Mouse (Mus musculus): ENCODE results near the gene Cryzl2. TPM values are rescaled to one million over a fixed set of nuclear protein-coding genes. Genes with fewer than 3 reads are reported as not detected.
A peak's percentile ranks its signal among the peaks of the same experiment; 100 is the strongest.

Cryzl2 gene
- polyA plus RNA-seq (2015; fragmentation: Nextera tagmentation; extraction: Ambion mirVana) = 8.5 and 10.3 TPM in 2 replicates

- Histone ChIP-seq H3K4me3 (ENCODE audit: low read depth, low read length) (peak within 1 kb of the TSS; percentile 49), H3K36me3 (ENCODE audit: control insufficient read depth, insufficient read depth) (no peaks in the 10 kb centered on the region), H3K27me3 (ENCODE audit: control insufficient read depth, insufficient read depth, low read depth, low read length) (no peaks in the 10 kb centered on the region), H3K4me1 (ENCODE audit: control insufficient read depth, low read depth, low read length) (no peaks in the 10 kb centered on the region; the same call in none of the 2 replicates), H3K9ac (ENCODE audit: low read depth, low read length) (peak within 1 kb of the TSS; percentile 30; the same call in 1 of the 2 replicates), H3K4me2 (ENCODE audit: low read depth, low read length) (peak within 1 kb of the TSS; percentile 67), H3K9me3 (replicated peaks; ENCODE audit: control insufficient read depth, low read length) (no peaks in the 10 kb centered on the region), H3K27ac (ENCODE audit: low read length) (no peak within 1 kb of the TSS)
- WGBS (ENCODE audit: insufficient replicate concordance) = 13% methylated on average over 26 of the region's 29 CpGs
- ATAC-seq (ENCODE audit: low read depth) = peak; percentile 92
Observed at GRCm38 (mm10) chr1:157458421-157459208, at the start of gene Cryzl2. Cryzl2 (plus strand) TSS chr1:157458577.

- H3K27ac ChIP-seq (ENCODE audit: low read length) = no peak overlapping the region
- 43% methylated on average over 2 of the region's 2 CpGs for WGBS (ENCODE audit: insufficient replicate concordance)
- H3K27me3 ChIP-seq (ENCODE audit: control insufficient read depth, insufficient read depth, low read depth, low read length) = peaks cover 7% of the 10 kb centered on the region
- H3K9me3 ChIP-seq (replicated peaks; ENCODE audit: control insufficient read depth, low read length) = no peaks in the 10 kb centered on the region
- no peak overlapping the region for H3K4me2 ChIP-seq (ENCODE audit: low read depth, low read length)
- no peaks in the 10 kb centered on the region; the same call in 1 of the 2 replicates for H3K4me1 ChIP-seq (ENCODE audit: control insufficient read depth, low read depth, low read length)
- no peak for ATAC-seq (ENCODE audit: low read depth)
- H3K4me3 ChIP-seq (ENCODE audit: low read depth, low read length) = no peak overlapping the region
- H3K36me3 ChIP-seq (ENCODE audit: control insufficient read depth, insufficient read depth) = no peaks in the 10 kb centered on the region
- H3K9ac ChIP-seq (ENCODE audit: low read depth, low read length) = no peak overlapping the region
Observed at GRCm38 (mm10) chr1:157409648-157410047, 48.7 kb upstream of the Cryzl2 start.

- no peaks in the 10 kb centered on the region for H3K9me3 ChIP-seq (replicated peaks; ENCODE audit: control insufficient read depth, low read length)
- no peaks in the 10 kb centered on the region; the same call in 1 of the 2 replicates for H3K4me1 ChIP-seq (ENCODE audit: control insufficient read depth, low read depth, low read length)
- peak overlapping the region; percentile 74 for H3K4me3 ChIP-seq (ENCODE audit: low read depth, low read length)
- peak overlapping the region; percentile 93 for H3K4me2 ChIP-seq (ENCODE audit: low read depth, low read length)
- peaks cover 7% of the 10 kb centered on the region for H3K27me3 ChIP-seq (ENCODE audit: control insufficient read depth, insufficient read depth, low read depth, low read length)
- H3K9ac ChIP-seq (ENCODE audit: low read depth, low read length) = no peak overlapping the region
- H3K27ac ChIP-seq (ENCODE audit: low read length) = no peak overlapping the region
- no peak for ATAC-seq (ENCODE audit: low read depth)
- WGBS (ENCODE audit: insufficient replicate concordance) = 8% methylated on average over 8 of the region's 8 CpGs
- H3K36me3 ChIP-seq (ENCODE audit: control insufficient read depth, insufficient read depth) = no peaks in the 10 kb centered on the region
Observed at GRCm38 (mm10) chr1:157410937-157411336, 47.4 kb upstream of the Cryzl2 start.

DNA sequence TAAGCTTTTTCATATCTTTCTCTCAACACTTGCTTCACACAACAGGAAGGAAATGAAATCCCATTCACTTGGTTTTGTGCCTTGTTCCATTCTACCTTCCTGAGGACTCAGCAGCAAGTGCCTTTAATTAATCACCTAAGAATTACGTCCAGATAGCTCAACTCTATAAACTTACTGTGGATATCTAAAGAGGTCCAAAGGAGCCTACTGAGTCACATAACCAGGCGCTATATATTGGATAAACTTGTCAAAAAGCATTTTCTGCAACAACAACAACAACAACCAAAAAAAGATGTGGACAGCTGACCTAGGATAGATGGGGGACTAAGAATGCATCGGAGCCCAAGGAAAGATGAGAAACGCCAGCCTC is 47.1 kb upstream of the Cryzl2 start:
- no peaks in the 10 kb centered on the region for H3K36me3 ChIP-seq (ENCODE audit: control insufficient read depth, insufficient read depth)
- no peaks in the 10 kb centered on the region for H3K9me3 ChIP-seq (replicated peaks; ENCODE audit: control insufficient read depth, low read length)
- WGBS (ENCODE audit: insufficient replicate concordance) = 3% methylated on average over 4 of the region's 4 CpGs
- no peaks in the 10 kb centered on the region; the same call in 1 of the 2 replicates for H3K4me1 ChIP-seq (ENCODE audit: control insufficient read depth, low read depth, low read length)
- ATAC-seq (ENCODE audit: low read depth) = no peak
- H3K27me3 ChIP-seq (ENCODE audit: control insufficient read depth, insufficient read depth, low read depth, low read length) = peaks cover 7% of the 10 kb centered on the region
- H3K4me2 ChIP-seq (ENCODE audit: low read depth, low read length) = peak overlapping the region; percentile 93
- no peak overlapping the region for H3K27ac ChIP-seq (ENCODE audit: low read length)
- H3K4me3 ChIP-seq (ENCODE audit: low read depth, low read length) = peak overlapping the region; percentile 74
- peak overlapping the region; percentile 69; the same call in 1 of the 2 replicates for H3K9ac ChIP-seq (ENCODE audit: low read depth, low read length)

- Histone ChIP-seq H3K36me3 (ENCODE audit: control insufficient read depth, insufficient read depth) (no peaks in the 10 kb centered on the region), H3K4me1 (ENCODE audit: control insufficient read depth, low read depth, low read length) (no peaks in the 10 kb centered on the region; the same call in 1 of the 2 replicates), H3K9ac (ENCODE audit: low read depth, low read length) (peak overlapping the region; percentile 69), H3K9me3 (replicated peaks; ENCODE audit: control insufficient read depth, low read length) (no peaks in the 10 kb centered on the region), H3K27ac (ENCODE audit: low read length) (no peak overlapping the region; the same call in 1 of the 2 replicates), H3K4me2 (ENCODE audit: low read depth, low read length) (peak overlapping the region; percentile 93), H3K4me3 (ENCODE audit: low read depth, low read length) (peak overlapping the region; percentile 74), H3K27me3 (ENCODE audit: control insufficient read depth, insufficient read depth, low read depth, low read length) (peaks cover 7% of the 10 kb centered on the region)
- peak; percentile 74 for ATAC-seq (ENCODE audit: low read depth)
- under 1% methylated on average over 83 of the region's 85 CpGs for WGBS (ENCODE audit: insufficient replicate concordance)
Observed at GRCm38 (mm10) chr1:157411711-157412380, 46.5 kb upstream of the Cryzl2 start.

DNA sequence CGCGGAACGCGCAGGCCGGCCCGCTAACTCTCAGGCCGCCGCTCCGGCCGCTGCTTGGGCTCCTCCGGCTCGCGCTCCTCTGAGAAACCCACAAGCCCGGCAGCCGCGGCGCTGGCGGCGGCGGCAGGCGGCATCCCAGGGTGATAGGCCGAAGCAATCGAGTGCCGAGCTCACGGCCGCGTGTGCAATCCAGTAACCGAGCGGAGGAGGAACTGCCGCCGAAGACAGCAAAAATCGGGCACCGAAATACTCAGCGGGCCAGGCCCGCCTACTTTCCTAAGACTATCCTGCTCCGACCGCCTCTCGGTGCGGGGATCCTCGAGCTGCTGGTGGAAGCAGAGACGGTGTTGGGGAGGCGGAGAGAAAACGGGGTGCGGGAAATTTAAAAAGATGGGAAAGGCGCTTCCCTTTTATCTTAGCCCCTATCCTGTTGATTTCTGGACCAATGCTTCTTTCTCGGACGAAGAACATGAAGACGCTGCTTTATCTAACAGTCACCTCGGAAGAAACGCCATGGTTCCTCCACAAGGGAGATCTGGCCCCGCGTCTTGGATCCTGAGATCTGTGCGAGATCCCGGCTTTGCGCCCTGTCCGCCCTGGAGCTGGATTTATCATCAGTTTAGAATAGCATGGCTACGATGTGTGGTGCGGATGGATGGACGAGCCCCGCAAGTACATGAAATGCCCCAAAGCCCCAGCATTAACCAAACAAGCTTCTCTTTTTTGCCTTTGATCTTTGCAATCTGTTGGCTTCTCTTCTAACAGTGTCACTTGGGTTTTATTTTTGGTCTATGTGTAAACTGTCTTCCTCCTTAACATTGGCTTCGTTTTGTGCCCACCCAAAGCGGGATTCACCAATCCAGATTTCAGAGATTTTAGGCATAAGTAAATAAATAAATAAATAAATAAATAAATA is 45.7 kb upstream of the Cryzl2 start, which contains the start of gene Rasal2:
Gene Rasal2, minus strand, starts transcription at position 142 of the 916 bp plus-strand sequence.
- Histone ChIP-seq H3K4me1 (ENCODE audit: control insufficient read depth, low read depth, low read length) (no peaks in the 10 kb centered on the region; the same call in 1 of the 2 replicates), H3K9me3 (replicated peaks; ENCODE audit: control insufficient read depth, low read length) (no peaks in the 10 kb centered on the region), H3K9ac (ENCODE audit: low read depth, low read length) (peak within 1 kb of the TSS; percentile 69), H3K36me3 (ENCODE audit: control insufficient read depth, insufficient read depth) (no peaks in the 10 kb centered on the region), H3K27ac (ENCODE audit: low read length) (no peak within 1 kb of the TSS; the same call in 1 of the 2 replicates), H3K4me3 (ENCODE audit: low read depth, low read length) (peak within 1 kb of the TSS; percentile 74), H3K27me3 (ENCODE audit: control insufficient read depth, insufficient read depth, low read depth, low read length) (peaks cover 7% of the 10 kb centered on the region), H3K4me2 (ENCODE audit: low read depth, low read length) (peak within 1 kb of the TSS; percentile 93)
- WGBS (ENCODE audit: insufficient replicate concordance) = under 1% methylated on average over 62 of the region's 62 CpGs
- ATAC-seq (ENCODE audit: low read depth) = peak; percentile 91

DNA sequence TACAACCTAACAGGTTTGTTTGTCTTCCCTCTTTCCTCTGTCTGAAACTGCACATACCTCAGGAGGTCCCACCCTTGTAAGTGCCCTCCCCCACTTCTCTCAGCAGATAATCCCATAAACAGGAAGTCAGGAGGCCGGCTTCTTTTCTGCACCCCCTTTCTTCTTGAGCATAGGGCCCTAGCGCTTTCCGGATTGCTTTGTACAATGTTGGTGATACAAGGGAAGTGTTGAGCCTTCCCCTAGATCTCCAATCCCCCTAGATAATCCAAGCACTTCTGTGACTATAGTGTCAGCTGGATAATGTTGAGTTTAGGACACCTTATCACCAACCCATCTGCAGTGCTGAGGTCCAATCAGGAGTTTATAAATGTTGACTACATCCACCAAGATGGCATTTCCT is 42.6 kb upstream of the Cryzl2 start:
- H3K9me3 ChIP-seq (replicated peaks; ENCODE audit: control insufficient read depth, low read length) = no peaks in the 10 kb centered on the region
- no peak overlapping the region for H3K4me3 ChIP-seq (ENCODE audit: low read depth, low read length)
- no peak overlapping the region for H3K27ac ChIP-seq (ENCODE audit: low read length)
- no peak for ATAC-seq (ENCODE audit: low read depth)
- H3K27me3 ChIP-seq (ENCODE audit: control insufficient read depth, insufficient read depth, low read depth, low read length) = peaks cover 7% of the 10 kb centered on the region
- no peaks in the 10 kb centered on the region for H3K36me3 ChIP-seq (ENCODE audit: control insufficient read depth, insufficient read depth)
- 55% methylated on average over 3 of the region's 3 CpGs for WGBS (ENCODE audit: insufficient replicate concordance)
- H3K4me2 ChIP-seq (ENCODE audit: low read depth, low read length) = no peak overlapping the region
- no peaks in the 10 kb centered on the region; the same call in 1 of the 2 replicates for H3K4me1 ChIP-seq (ENCODE audit: control insufficient read depth, low read depth, low read length)
- H3K9ac ChIP-seq (ENCODE audit: low read depth, low read length) = no peak overlapping the region

- no peak overlapping the region for H3K4me3 ChIP-seq (ENCODE audit: low read depth, low read length)
- peaks cover 5% of the 10 kb centered on the region for H3K27me3 ChIP-seq (ENCODE audit: control insufficient read depth, insufficient read depth, low read depth, low read length)
- 80% methylated on average over 2 of the region's 2 CpGs for WGBS (ENCODE audit: insufficient replicate concordance)
- H3K36me3 ChIP-seq (ENCODE audit: control insufficient read depth, insufficient read depth) = no peaks in the 10 kb centered on the region
- ATAC-seq (ENCODE audit: low read depth) = no peak
- no peak overlapping the region for H3K4me2 ChIP-seq (ENCODE audit: low read depth, low read length)
- H3K4me1 ChIP-seq (ENCODE audit: control insufficient read depth, low read depth, low read length) = no peaks in the 10 kb centered on the region; the same call in 1 of the 2 replicates
- no peak overlapping the region for H3K27ac ChIP-seq (ENCODE audit: low read length)
- no peaks in the 10 kb centered on the region for H3K9me3 ChIP-seq (replicated peaks; ENCODE audit: control insufficient read depth, low read length)
- no peak overlapping the region for H3K9ac ChIP-seq (ENCODE audit: low read depth, low read length)
Observed at GRCm38 (mm10) chr1:157416628-157417027, 41.7 kb upstream of the Cryzl2 start.
